Mouse (Mus musculus): ENCODE data around the gene Btbd7.
A peak's percentile ranks its signal among the peaks of the same experiment; 100 is the strongest.

Btbd7 gene

DNA sequence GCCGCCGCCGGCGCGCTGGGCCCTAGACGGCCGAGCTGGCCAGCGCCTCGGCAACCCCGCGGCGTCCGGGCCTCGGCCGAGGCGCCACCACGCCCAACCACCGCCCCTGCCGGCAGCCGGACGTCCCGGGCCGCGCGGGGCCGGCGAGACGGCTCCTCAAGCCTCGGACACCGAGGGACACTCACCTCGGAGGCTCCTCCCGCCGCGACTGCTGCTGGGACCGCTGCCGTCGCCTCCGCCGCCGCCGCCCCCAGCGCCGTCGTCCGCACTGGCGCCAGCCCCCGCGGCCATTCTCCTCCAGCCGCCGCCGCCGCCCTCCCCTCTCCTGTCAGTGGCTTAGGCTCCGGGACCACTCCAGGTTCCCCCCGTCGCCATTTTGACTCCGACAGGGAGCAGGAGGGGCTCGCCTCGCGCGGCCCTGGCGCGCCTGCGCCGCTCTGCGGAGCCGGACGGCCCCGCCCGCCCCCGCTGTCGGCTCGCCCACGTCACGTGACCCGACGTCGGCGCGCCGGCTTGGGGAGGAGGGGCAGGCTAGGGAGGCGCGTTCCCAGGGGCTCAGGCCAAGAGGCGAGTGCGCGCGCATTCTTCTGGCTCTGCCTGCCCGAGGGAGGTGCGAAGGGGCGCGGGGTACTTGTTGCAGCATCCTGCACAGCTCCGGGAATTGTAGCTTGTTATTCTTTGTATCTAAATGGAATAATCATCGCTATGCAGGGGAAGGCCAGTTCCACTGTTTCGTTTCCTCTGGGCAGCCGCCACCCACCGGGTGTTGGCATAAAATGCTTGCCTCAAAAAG lies at the start of gene Btbd7:
Gene Btbd7 (minus strand): TSS at position 441 of the 793 bp plus-strand sequence.
- DNase-seq = peak; percentile 100

DNA sequence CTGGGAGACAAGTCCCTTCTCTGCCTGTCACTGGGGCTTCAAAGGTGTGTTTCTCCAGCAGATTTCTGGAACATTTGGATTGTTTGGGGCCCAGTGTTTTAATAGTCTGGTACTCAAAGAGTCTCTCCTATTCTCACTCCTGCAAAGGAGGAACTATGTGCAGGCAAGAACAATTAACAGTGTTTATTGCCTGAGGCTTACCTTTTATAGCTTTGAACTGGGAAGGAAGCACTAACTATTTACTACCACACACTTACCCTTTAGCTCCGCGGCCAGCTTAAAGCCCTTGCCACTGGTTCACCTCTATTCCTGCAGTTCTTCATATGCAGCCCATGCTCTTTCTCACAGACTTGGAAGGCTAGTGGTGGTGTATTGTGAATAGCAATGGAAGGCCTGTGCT lies 37.8 kb upstream of the Btbd7 start:
- no peak for DNase-seq

DNA sequence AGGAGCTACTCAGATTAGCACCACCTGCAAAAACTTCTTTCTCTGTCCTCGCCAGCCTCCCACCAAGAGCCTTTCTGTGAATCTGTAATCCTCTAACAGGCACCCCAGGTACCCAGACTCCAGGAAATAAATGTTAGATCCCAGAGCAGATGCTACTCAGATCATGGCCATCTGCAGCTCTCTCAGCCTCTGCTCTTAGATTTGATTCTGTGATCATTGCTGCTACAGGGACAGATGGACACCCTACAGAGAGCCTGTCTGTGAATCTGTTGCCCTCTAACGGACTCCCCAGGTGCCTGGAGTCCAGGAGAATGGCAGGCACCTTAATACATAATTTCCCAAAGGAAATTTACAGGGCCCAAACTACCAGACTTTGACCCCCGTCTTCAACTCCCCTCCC lies 29.9 kb upstream of the Btbd7 start:
- DNase-seq = no peak

DNA sequence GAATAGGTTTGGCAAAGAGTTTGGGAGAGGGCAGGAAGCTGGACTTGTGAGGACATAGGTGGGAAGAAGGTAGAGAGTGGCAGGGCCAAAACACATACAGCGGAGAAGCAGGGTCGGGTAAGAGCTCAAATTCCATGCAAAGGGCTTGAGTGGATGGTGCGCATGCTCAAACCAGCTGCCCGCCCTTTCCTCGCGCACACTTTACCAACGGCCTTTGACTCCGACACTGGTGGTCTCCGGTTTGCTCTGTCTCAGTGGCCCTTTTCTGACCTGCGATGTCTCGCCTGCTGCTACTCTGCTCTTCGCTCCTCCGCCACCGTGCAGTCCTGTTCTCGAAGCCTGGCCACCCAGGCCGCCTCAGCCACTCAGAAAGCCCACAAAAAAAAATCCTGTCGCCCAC lies 20.8 kb upstream of the Btbd7 start, which contains the start of gene Cox8c:
Gene Cox8c (plus strand): TSS at position 226 of the 400 bp plus-strand sequence.
- no peak for DNase-seq

DNA sequence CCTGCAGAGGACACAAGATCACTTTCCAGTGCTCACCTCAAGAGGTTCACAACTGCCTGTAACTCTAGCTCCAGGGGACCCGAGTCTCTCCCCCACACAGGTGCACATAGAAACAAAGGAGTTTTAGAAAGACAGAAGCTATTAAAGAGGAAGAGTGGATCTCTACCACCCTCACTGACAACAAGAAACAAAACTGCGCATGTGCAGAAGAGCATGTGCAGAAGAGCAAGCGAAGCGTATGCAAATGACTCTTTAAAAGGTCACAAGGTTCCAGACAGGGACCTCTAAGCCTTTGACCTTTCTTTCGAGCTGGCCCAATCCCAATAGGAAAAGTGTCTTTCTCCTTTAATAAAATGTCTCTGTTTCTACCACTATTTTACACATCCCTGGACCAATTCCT lies 10.3 kb upstream of the Btbd7 start:
- peak; percentile 12 for DNase-seq

DNA sequence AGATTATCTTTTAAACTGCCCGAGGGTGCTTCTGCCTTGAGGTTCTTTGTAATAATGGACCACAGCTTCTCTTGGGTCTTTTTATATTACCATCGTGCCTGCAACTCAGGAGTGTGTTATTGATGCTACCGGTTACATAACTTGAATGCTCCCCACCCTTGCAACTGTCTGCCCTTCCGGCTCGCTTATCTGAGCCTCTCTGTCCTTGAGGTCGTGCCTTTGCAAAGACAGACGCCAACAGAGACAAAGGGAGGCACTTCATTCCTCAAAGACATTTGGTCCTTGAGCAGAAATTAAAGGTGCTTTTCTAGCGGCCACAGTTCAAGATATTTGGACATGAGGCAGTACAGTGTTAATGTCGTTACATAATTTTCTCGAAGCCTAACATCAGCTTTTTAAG lies 9.1 kb upstream of the Btbd7 start:
- no peak for DNase-seq

DNA sequence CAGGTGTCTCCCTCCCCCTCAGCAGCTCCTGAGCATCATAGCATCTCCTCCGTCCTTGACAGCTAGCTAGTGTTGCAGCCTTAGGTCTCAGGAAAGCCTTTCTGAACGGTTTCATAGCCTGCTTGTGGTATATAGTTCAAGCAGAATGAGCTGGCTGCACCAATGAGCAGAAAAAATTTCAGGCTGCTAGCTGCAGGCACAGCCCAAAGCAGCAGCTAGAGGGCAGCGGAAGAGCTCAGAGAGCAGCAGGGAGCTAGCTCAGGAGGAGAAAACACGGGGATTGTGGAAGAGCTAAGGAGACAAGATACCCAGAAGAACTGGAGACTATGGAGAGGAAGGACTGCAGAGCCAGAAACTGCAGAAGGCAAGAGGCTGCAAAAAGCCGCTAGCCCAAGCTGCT lies 7.5 kb upstream of the Btbd7 start:
- peak; percentile 61 for DNase-seq

- peak; percentile 46 for DNase-seq
Observed at GRCm38 (mm10) chr12:102878901-102879300, 630 bp upstream of the Btbd7 start.

- DNase-seq = peak; percentile 71
Observed at GRCm38 (mm10) chr12:102877301-102878030, 805 bp downstream of the Btbd7 start.

DNA sequence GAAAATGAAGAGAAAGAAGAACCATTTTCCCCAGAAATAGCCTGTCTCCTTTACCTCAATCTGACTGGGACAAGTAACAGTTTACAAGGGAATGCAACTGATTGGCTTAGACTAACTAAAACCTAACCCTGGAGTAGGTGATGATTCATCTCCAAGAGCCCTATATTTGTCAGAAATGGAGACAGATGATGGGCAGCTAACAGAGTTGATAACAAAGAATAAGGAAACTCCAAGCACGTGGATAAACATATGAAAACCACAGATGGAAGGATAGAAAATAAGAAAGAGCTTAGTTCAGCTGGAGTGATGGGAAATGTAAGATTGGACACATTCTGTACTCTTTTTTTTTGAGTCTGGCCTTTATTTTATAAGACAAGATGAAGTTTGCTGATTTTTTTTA lies 7.7 kb downstream of the Btbd7 start:
- no peak for DNase-seq

- no peak for DNase-seq
Observed at GRCm38 (mm10) chr12:102869802-102870201, 8.5 kb downstream of the Btbd7 start.

- no peak for DNase-seq
Observed at GRCm38 (mm10) chr12:102860806-102861205, 17.5 kb downstream of the Btbd7 start.

DNA sequence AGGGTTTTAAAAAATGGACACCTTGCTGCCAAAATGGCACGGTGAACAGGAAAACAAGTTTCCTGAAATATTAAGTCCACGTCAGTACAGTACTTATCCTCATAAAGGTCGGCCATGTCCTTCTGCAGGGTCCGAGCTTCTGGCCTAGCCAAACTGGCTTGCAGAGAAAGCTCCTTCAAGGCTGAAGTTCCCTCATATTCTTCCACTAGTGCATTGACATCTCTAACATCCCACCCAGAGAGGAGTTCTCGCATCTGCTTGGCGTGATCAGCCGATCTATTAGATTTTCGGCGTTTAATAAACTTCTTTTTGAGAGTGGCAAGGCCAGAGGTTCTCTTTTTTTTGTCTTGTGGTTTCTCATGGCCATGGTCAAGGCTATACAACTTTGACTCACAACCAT lies 40.0 kb downstream of the Btbd7 start:
- no peak for DNase-seq

DNA sequence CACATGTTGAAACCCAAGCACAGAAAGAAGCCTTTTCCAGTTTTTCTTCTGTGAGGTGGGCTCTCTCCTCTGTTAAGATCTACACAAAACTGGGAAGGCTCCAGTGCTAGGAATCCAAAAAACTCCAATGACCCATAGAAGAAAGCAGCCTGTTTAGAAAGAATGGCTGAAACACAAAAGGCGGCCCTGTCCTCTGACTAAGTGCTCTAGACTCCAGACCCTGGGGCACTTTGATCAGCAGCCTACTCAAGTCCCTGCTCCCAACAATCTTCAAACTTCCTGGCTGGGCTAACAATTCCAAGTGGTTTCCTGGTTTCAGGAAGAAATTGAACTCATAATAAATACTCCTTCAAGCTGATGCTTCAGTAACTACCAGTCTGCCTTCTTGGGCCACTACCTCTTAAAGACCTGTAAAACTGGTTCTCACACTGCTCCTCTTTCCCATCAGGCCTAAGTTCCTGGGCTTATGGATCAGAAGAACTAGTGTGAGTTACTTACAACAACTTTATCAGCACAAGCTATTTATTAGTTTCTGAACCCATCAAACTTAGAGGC lies 45.4 kb downstream of the Btbd7 start:
- DNase-seq = no peak

GRCm38 (mm10) chr12:102831888-102832287 lies 46.4 kb downstream of the Btbd7 start:
- DNase-seq = no peak

DNA sequence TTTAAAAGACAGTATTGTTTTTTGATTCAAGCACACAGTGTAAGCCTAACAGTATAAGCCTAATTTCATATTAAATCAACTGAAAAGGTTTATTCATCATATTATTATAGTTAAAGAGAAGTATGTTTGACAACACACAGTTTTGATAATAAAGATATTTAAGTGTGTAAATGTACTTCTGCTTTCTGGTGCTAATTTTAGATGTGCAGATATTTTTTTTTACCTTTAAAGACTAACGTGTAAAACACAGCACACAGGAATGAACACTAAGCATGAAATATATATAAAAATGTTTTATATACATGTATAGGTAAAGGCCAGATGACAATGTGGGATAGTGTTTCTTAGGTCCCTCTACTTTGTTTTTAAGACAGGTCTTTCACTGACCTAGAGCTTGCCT lies 51.2 kb downstream of the Btbd7 start:
- DNase-seq = no peak

DNA sequence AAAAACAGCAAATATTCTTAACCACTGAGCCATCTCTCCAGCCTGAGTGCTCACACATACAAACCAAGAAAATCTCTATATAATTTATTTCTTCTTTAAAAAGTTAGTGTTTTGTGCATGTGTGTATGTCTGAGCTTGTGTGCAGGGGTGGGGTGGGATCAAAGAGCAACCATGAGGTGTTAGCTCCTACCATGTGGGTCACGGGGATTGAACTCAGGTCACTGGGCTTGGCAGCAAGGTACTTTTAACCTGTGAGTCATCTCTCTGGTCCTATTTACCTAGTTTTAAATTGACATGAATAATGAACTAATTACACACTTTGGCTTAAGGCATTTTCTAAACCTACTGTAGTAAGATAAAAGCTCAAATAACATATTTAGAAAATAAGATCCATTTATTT lies 51.9 kb downstream of the Btbd7 start:
- no peak for DNase-seq

GRCm38 (mm10) chr12:102814858-102815257 lies 63.4 kb downstream of the Btbd7 start:
- no peak for DNase-seq

GRCm38 (mm10) chr12:102799528-102799927 lies 78.7 kb downstream of the Btbd7 start:
- DNase-seq = no peak

DNA sequence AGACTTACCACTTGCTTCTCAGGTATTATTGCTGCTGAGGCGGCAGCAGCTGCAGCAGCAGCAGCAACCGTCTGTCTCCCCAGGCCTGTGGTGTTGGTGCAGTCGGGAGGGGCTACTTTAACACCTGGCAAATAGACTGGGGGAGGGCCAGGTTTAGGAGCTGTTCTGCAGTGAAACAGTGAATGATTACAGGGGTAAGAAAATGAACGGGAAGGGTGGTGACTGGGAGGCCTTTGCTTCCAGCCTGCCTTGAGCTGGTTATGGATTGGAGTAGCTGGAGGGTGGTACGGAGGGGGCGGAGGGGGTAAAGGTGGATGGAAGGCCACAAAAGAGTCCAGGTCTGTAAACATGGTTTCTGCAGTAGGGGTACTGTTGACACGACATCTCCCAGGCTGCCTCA lies 90.3 kb downstream of the Btbd7 start:
- no peak for DNase-seq

GRCm38 (mm10) chr12:102785593-102785985 lies 92.7 kb downstream of the Btbd7 start:
- DNase-seq = no peak

GRCm38 (mm10) chr12:102784899-102785592 lies 93.2 kb downstream of the Btbd7 start:
- DNase-seq = no peak

DNA sequence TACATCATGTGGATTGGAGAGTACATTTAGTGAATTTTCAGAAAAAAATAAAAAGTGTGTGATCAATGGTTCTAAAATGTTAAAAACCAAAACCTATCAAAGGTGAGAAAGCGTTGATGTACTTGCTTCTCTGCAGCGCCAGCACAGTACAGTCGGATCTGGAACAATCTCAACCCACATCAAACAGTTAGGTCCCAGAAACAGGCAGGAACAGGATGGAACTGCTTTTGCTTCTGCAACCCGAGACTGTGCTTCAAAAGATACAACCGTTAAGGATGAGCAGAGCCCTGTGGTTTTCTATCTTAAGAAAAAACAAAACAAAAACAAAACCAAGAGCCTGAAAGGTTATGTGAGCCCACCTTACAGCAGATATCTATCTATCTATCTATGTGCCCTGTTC lies 95.4 kb downstream of the Btbd7 start:
- no peak for DNase-seq

Measured in embryo, embryonic 11 days (tissue).